Mouse (Mus musculus): ENCODE data around the gene Atg4c.

GRCm38 (mm10) chr4:99179446-99180120, 14.2 kb upstream of the Atg4c start:
- TF ChIP-seq POLR2A (IDR thresholded peaks at IDR 0.05; ENCODE audit: borderline replicate concordance, insufficient read depth, low read length) (no peak), CTCF (IDR thresholded peaks at IDR 0.05; ENCODE audit: borderline replicate concordance, insufficient read depth, low read depth, low read length) (no peak)
